8 mouse cellular contexts compared by ENCODE assay signal in genomic region chr8:13649154-13649515, GRCm38 (mm10). TPM values are rescaled to one million over a fixed set of nuclear protein-coding genes. Genes with fewer than 3 reads are reported as not detected.
A peak's percentile ranks its signal among the peaks of the same experiment; 100 is the strongest.
DNase-seq lines count a peak whose midpoint lies in the region; ATAC-seq and TF ChIP-seq lines count a peak whose summit lies in the region.

No protein-coding gene starts in this region.

- H3K4me1 ChIP-seq in liver, adult 2 months (ENCODE audit: control insufficient read depth, insufficient read depth, low read length) = peaks cover 22% of the 10 kb centered on the region
- peaks cover 37% of the 10 kb centered on the region for H3K4me1 ChIP-seq in embryonic facial prominence, embryonic 10.5 days
- H3K4me1 ChIP-seq in liver, embryonic 12.5 days = peaks cover 58% of the 10 kb centered on the region
- peaks cover 53% of the 10 kb centered on the region for H3K4me1 ChIP-seq in neural tube, embryonic 15.5 days

- DNase-seq in liver, adult 2 months (ENCODE audit: extremely low read depth, low read depth, low spot score) = no peak
- DNase-seq in liver = no peak
- DNase-seq in embryonic facial prominence, embryonic 10.5 days (ENCODE audit: low spot score) = no peak
- DNase-seq in c-Kit-positive CD71-positive TER-119-positive erythroid progenitor cells, embryonic 14.5 days (ENCODE audit: low spot score) = no peak
- no peak for DNase-seq in embryo, embryonic 11 days
- DNase-seq in thymus, postnatal 10 days (ENCODE audit: low spot score in 2 of 2) = no peak

- H3K27me3 ChIP-seq in liver, adult 2 months (ENCODE audit: control insufficient read depth, insufficient read depth, low read length) = no peaks in the 10 kb centered on the region
- H3K27me3 ChIP-seq in embryonic facial prominence, embryonic 10.5 days (replicated peaks; ENCODE audit: low read depth, poor library complexity, severe bottlenecking) = no peaks in the 10 kb centered on the region
- no peaks in the 10 kb centered on the region for H3K27me3 ChIP-seq in liver, embryonic 12.5 days (replicated peaks)
- H3K27me3 ChIP-seq in neural tube, embryonic 15.5 days (replicated peaks) = no peaks in the 10 kb centered on the region

- H3K4me3 ChIP-seq in liver, adult 2 months (ENCODE audit: insufficient read depth, low read depth, low read length) = no peak overlapping the region
- H3K4me3 ChIP-seq in embryonic facial prominence, embryonic 10.5 days = no peak overlapping the region
- no peak overlapping the region for H3K4me3 ChIP-seq in liver, embryonic 12.5 days
- H3K4me3 ChIP-seq in neural tube, embryonic 15.5 days (replicated peaks) = no peak overlapping the region

- peak overlapping the region; percentile 47 for H3K9ac ChIP-seq in liver, adult 2 months (ENCODE audit: low read depth, low read length)
- H3K9ac ChIP-seq in liver, embryonic 12.5 days = no peak overlapping the region
- H3K9ac ChIP-seq in neural tube, embryonic 15.5 days (replicated peaks) = no peak overlapping the region

- 16% methylated on average over 3 of the region's 3 CpGs for WGBS in liver, adult 2 months
- WGBS in embryonic facial prominence, embryonic 10.5 days = 34% methylated on average over 3 of the region's 3 CpGs
- 9% methylated on average over 3 of the region's 3 CpGs for WGBS in liver, embryonic 12.5 days (ENCODE audit: insufficient replicate concordance)
- whole genome bisulfite sequencing in neural tube, embryonic 15.5 days = 6% methylated on average over 3 of the region's 3 CpGs

- H3K36me3 ChIP-seq in liver, adult 2 months (ENCODE audit: control insufficient read depth, insufficient read depth, low read length) = no peaks in the 10 kb centered on the region
- no peaks in the 10 kb centered on the region for H3K36me3 ChIP-seq in embryonic facial prominence, embryonic 10.5 days (replicated peaks)
- H3K36me3 ChIP-seq in liver, embryonic 12.5 days = no peaks in the 10 kb centered on the region
- H3K36me3 ChIP-seq in neural tube, embryonic 15.5 days = no peaks in the 10 kb centered on the region

- peak overlapping the region; percentile 81 for H3K27ac ChIP-seq in liver, adult 2 months (replicated peaks; ENCODE audit: insufficient read depth, low read depth, low read length)
- H3K27ac ChIP-seq in embryonic facial prominence, embryonic 10.5 days (replicated peaks) = peak overlapping the region; percentile 75
- H3K27ac ChIP-seq in liver, embryonic 12.5 days = peak overlapping the region; percentile 23
- peak overlapping the region; percentile 86 for H3K27ac ChIP-seq in neural tube, embryonic 15.5 days (replicated peaks)

- no peaks in the 10 kb centered on the region for H3K79me2 ChIP-seq in liver, adult 2 months (ENCODE audit: control insufficient read depth, insufficient read depth, low read length)

- ATAC-seq in liver, embryonic 12.5 days = no peak
- ATAC-seq in neural tube, embryonic 15.5 days (ENCODE audit: low FRiP score) = no peak

- H3K4me2 ChIP-seq in liver, embryonic 12.5 days = peak overlapping the region; percentile 25; the same call in 1 of the 2 replicates
- no peak overlapping the region for H3K4me2 ChIP-seq in neural tube, embryonic 15.5 days

- TF ChIP-seq CTCF in liver, adult 2 months (IDR thresholded peaks at IDR 0.05; ENCODE audit: low read depth, low read length) = no peak

- no peaks in the 10 kb centered on the region for H3K9me3 ChIP-seq in embryonic facial prominence, embryonic 10.5 days
- no peaks in the 10 kb centered on the region for H3K9me3 ChIP-seq in liver, embryonic 12.5 days (replicated peaks)
- no peaks in the 10 kb centered on the region for H3K9me3 ChIP-seq in neural tube, embryonic 15.5 days (replicated peaks)

- no peak for TF ChIP-seq POLR2A in liver, adult 2 months (IDR thresholded peaks at IDR 0.05; ENCODE audit: extremely low read depth, insufficient read depth, low read length)

RNA-seq across cellular contexts. Expression of gene Rasa3, which starts 28.3 kb away (rescaled TPM):
- 10.3 TPM in 2 replicates for total RNA-seq in liver, adult 2 months (2014; rRNA removed)
- 6.1 and 6.6 TPM in 2 replicates for polyA plus RNA-seq in liver, adult 2 months (2012; rRNA removed)
- polyA plus RNA-seq in embryonic facial prominence, embryonic 10.5 days (2016; fragmentation: Nextera tagmentation; extraction: Ambion mirVana) = 26.3 and 27.3 TPM in 2 replicates
- 29.2 and 30.8 TPM in 2 replicates for polyA plus RNA-seq in liver, embryonic 12.5 days (2016; fragmentation: Nextera tagmentation; extraction: Ambion mirVana)
- 38.8 and 39.3 TPM in 2 replicates for polyA plus RNA-seq in neural tube, embryonic 15.5 days (2015; fragmentation: Nextera tagmentation; extraction: Ambion mirVana)

RNA-seq across cellular contexts. Expression of gene Cfap97d2, which starts 56.6 kb away (rescaled TPM):
- total RNA-seq in liver, adult 2 months (2014; rRNA removed) = not detected in 2 replicates
- not detected in 2 replicates for polyA plus RNA-seq in liver, adult 2 months (2012; rRNA removed)
- 0.24 and 0.70 TPM in 2 replicates for polyA plus RNA-seq in embryonic facial prominence, embryonic 10.5 days (2016; fragmentation: Nextera tagmentation; extraction: Ambion mirVana)
- polyA plus RNA-seq in liver, embryonic 12.5 days (2016; fragmentation: Nextera tagmentation; extraction: Ambion mirVana) = not detected in 2 replicates
- 0.83 and 1.4 TPM in 2 replicates for polyA plus RNA-seq in neural tube, embryonic 15.5 days (2015; fragmentation: Nextera tagmentation; extraction: Ambion mirVana)

Comparison
In these comparisons a context has a peak if more than half of its experiments do, and no peak if none do; other contexts are left out.
1. H3K27ac ChIP-seq: peak in every context shown above with its lines; median percentile 86 in neural tube, embryonic 15.5 days; 81 in liver, adult 2 months; 75 in embryonic facial prominence, embryonic 10.5 days; 23 in liver, embryonic 12.5 days.